Mouse (Mus musculus) liver, postnatal 0 days (tissue): ENCODE measurements around the gene Olfr1367.

ENCODE experiments used
- CTCF ChIP-seq: sonication (generic); IDR thresholded peaks from 2 replicates; pipeline ENCODE4 v1.5.1; 2016; ENCODE audit warnings: antibody characterized with exemption, low read depth
- EP300 ChIP-seq: IDR thresholded peaks from 2 replicates; pipeline ENCODE4 v1.6.1; 2016; ENCODE audit warnings: antibody characterized with exemption, low read depth, mild to moderate bottlenecking

GRCm38 (mm10) chr13:21366635-21367034, 19.9 kb downstream of the Olfr1367 start:
- TF ChIP-seq CTCF (no peak), EP300 (no peak)
